Mouse (Mus musculus) erythroblast, adult 5-6 weeks (primary cell): ENCODE measurements around the gene Gid8. TPM values are rescaled to one million over a fixed set of nuclear protein-coding genes. Genes with fewer than 3 reads are reported as not detected.
A peak's percentile ranks its signal among the peaks of the same experiment; 100 is the strongest.

Experiments used
- ATAC-seq: replicated peaks from 2 replicates; pipeline ENCODE4 v1.8.0; 2016; ENCODE audit warnings: moderate number of reproducible peaks, mild to moderate bottlenecking, moderate TSS enrichment, inconsistent platforms; ENCODE audit not compliant: poor library complexity, low FRiP score, severe bottlenecking
- total RNA-seq, 2 experiments: library from RNA; stranded (forward) in 1 of 2; stranded (reverse) in 1 of 2; fragments of 150-400 nt in 1 of 2; fragments of 200-764, 138-1000 nt in 1 of 2; gene quantifications; 2 replicates each; pipeline versions ENCODE4 v1.2.3 to v1.2.4; 2015 to 2017; ENCODE audit warnings: low replicate concordance in 2 of 2

Gid8 gene
- total RNA-seq (2015; ENCODE audit: low replicate concordance), result 49.8 and 77.7 TPM in 2 replicates
- 113 and 114 TPM in 2 replicates for total RNA-seq (2017; ENCODE audit: low replicate concordance)

- peak; percentile 82 for ATAC-seq
Observed at GRCm38 (mm10) chr2:180709923-180710272, at the start of gene Gid8, which contains the start of gene Dido1. Gid8 (plus strand) TSS chr2:180710117. Dido1 (minus strand) TSS chr2:180709999.

GRCm38 (mm10) chr2:180660521-180660920, 49.4 kb upstream of the Gid8 start:
- no peak for ATAC-seq

- no peak for ATAC-seq
Observed at GRCm38 (mm10) chr2:180662008-180662407, 47.9 kb upstream of the Gid8 start.

- ATAC-seq, result no peak
Observed at GRCm38 (mm10) chr2:180676706-180677105, 33.2 kb upstream of the Gid8 start.

- peak; percentile 83 for ATAC-seq
Observed at GRCm38 (mm10) chr2:180678609-180679140, 31.2 kb upstream of the Gid8 start.

- ATAC-seq, result no peak
Observed at GRCm38 (mm10) chr2:180681225-180681624, 28.7 kb upstream of the Gid8 start.

- peak; percentile 89 for ATAC-seq
Observed at GRCm38 (mm10) chr2:180683524-180683923, 26.4 kb upstream of the Gid8 start.

GRCm38 (mm10) chr2:180684031-180684430, 25.9 kb upstream of the Gid8 start:
- ATAC-seq, result 0 out of 2 replicates have a peak, but pooled peaks have one; percentile 21

- no peak for ATAC-seq
Observed at GRCm38 (mm10) chr2:180689841-180690240, 20.1 kb upstream of the Gid8 start.

- ATAC-seq, result no peak
Observed at GRCm38 (mm10) chr2:180692630-180693029, 17.3 kb upstream of the Gid8 start.

GRCm38 (mm10) chr2:180695176-180695575, 14.7 kb upstream of the Gid8 start:
- ATAC-seq, result no peak

GRCm38 (mm10) chr2:180700457-180700856, 9.5 kb upstream of the Gid8 start:
- ATAC-seq, result no peak

GRCm38 (mm10) chr2:180701053-180701766, 8.7 kb upstream of the Gid8 start:
- peak; percentile 45 for ATAC-seq

- ATAC-seq, result peak; percentile 89
Observed at GRCm38 (mm10) chr2:180701767-180702621, 7.9 kb upstream of the Gid8 start.

- no peak for ATAC-seq
Observed at GRCm38 (mm10) chr2:180702701-180703149, 7.2 kb upstream of the Gid8 start.

- ATAC-seq, result no peak
Observed at GRCm38 (mm10) chr2:180703175-180703574, 6.7 kb upstream of the Gid8 start.

- ATAC-seq, result no peak
Observed at GRCm38 (mm10) chr2:180703645-180704359, 6.1 kb upstream of the Gid8 start.

GRCm38 (mm10) chr2:180704591-180704990, 5.3 kb upstream of the Gid8 start:
- no peak for ATAC-seq

- ATAC-seq, result no peak
Observed at GRCm38 (mm10) chr2:180705066-180705465, 4.9 kb upstream of the Gid8 start.

GRCm38 (mm10) chr2:180705975-180706374, 3.9 kb upstream of the Gid8 start:
- no peak for ATAC-seq
